Mouse (Mus musculus) neural tube, embryonic 15.5 days (tissue): ENCODE results near the gene Rtbdn. TPM values are rescaled to one million over a fixed set of nuclear protein-coding genes. Genes with fewer than 3 reads are reported as not detected.

Experiments used
- ATAC-seq: fragments of 200-750 bp; cut with Nextera tagmentation; 2 replicates; pipeline ENCODE4 v1.8.0; 2017; ENCODE audit warnings: mild to moderate bottlenecking, moderate TSS enrichment, moderate library complexity; ENCODE audit not compliant: low FRiP score
- H3K27ac ChIP-seq: fragments of 300-500 bp; sonication (generic); replicated peaks from 2 replicates; pipeline ENCODE4 v1.5.1; 2015; ENCODE audit warnings: mild to moderate bottlenecking, inconsistent platforms
- H3K27me3 ChIP-seq: fragments of 300-500 bp; sonication (generic); replicated peaks from 2 replicates; pipeline ENCODE4 v1.6.1; 2015; ENCODE audit warnings: inconsistent platforms
- H3K36me3 ChIP-seq: fragments of 300-500 bp; sonication (generic); 2 replicates; pipeline ENCODE4 v1.6.1; 2015; ENCODE audit warnings: inconsistent platforms
- H3K4me1 ChIP-seq: fragments of 300-500 bp; sonication (generic); 2 replicates; pipeline ENCODE4 v1.6.1; 2015; ENCODE audit warnings: inconsistent platforms
- H3K4me2 ChIP-seq: fragments of 300-500 bp; sonication (generic); 2 replicates; pipeline ENCODE4 v1.6.1; 2015; ENCODE audit warnings: inconsistent platforms, mild to moderate bottlenecking, moderate library complexity
- H3K4me3 ChIP-seq: fragments of 300-500 bp; sonication (generic); replicated peaks from 2 replicates; pipeline ENCODE4 v1.5.1; 2015; ENCODE audit warnings: mild to moderate bottlenecking, inconsistent platforms
- H3K9ac ChIP-seq: fragments of 300-500 bp; sonication (generic); replicated peaks from 2 replicates; pipeline ENCODE4 v1.6.1; 2015; ENCODE audit warnings: mild to moderate bottlenecking, inconsistent platforms
- H3K9me3 ChIP-seq: fragments of 300-500 bp; sonication (generic); replicated peaks from 2 replicates; pipeline ENCODE4 v1.6.1; 2016; ENCODE audit warnings: inconsistent platforms
- WGBS: fragments of 180-500 bp; shearing (Covaris S2); methylation state at CpG from one replicate; pipeline ENCODE4 v1.1.7; 2015; ENCODE audit warnings: mixed read lengths; 5-methylcytosine and 5-hydroxymethylcytosine counted together
- microRNA-seq: library from miRNA; unstranded; fragments of <30 nt; microRNA quantifications from one replicate; pipeline ENCODE4, GENCODE M21; 2017
- polyA plus RNA-seq: library from polyadenylated mRNA; unstranded; fragments of >200 nt; fragmentation: Nextera tagmentation; extraction: Ambion mirVana; gene quantifications from 2 replicates; pipeline ENCODE4 v1.2.1, GENCODE M21; 2015

Gene Rtbdn
- polyA plus RNA-seq, 1 experiment from 2014 or later, result 3.8 TPM

DNA sequence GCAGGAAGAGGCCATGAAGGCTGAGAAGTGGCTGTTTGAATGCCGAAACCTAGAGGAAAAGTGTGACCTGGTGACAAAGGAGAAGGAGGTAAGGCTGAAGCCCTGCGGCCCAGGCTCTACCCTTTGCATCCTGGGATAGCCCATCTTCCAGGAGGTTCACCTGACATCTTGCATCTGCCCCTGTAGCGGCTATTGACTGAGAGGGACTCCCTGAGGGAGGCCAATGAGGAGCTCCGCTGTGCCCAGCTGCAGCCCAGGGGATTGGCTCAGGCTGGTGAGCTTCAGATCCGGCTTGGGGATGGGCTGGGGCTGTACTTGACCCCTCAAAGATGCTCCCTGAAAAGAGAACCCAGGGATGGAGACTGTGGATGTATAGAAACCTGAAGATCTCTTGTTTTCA lies 50.2 kb downstream of the Rtbdn start:
- Histone ChIP-seq H3K9ac (no peak overlapping the region), H3K27me3 (peaks cover 11% of the 10 kb centered on the region), H3K9me3 (no peaks in the 10 kb centered on the region), H3K4me3 (no peak overlapping the region), H3K27ac (no peak overlapping the region), H3K4me1 (peaks cover 10% of the 10 kb centered on the region), H3K4me2 (no peak overlapping the region), H3K36me3 (peaks cover 9% of the 10 kb centered on the region)
- no peak for ATAC-seq
- 87% methylated on average over 5 of the region's 5 CpGs for WGBS

DNA sequence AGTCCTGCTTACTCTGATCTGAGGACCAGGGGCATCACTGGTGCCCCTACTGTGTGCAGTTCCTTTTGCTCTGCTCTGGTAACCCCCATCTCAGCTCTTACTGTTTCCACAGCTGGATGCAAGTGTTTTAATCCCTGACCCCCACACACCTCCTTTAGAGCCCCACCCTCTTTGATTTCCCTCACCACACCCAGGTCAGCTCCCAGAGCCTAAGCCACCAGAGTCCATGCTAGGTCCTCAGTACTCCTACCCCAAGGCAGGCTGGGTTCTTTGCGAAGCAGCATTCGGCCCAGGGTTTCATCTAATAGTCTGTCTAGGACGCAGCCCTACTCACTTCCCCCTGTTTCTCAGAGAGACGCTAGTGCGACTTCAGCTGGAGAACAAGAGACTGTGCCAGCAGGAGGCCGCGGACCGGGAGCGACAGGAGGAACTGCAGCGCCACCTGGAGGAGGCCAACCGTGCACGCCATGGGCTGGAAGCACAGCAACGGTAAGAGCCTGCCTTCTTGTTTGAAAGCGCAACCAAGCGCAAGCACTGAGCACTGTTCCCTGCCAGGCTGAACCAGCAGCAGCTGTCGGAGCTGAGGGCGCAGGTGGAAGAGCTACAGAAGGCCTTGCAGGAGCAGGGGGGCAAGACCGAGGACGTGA lies 51.0 kb downstream of the Rtbdn start:
- no peak overlapping the region for H3K27ac ChIP-seq
- 0 out of 2 replicates have a peak overlapping the region, but pooled peaks have one; percentile 14 for H3K9ac ChIP-seq
- WGBS, result 3% methylated on average over 19 of the region's 19 CpGs
- peak overlapping the region; percentile 35 for H3K4me2 ChIP-seq
- H3K36me3 ChIP-seq, result peaks cover 15% of the 10 kb centered on the region
- peaks cover 10% of the 10 kb centered on the region for H3K4me1 ChIP-seq
- H3K9me3 ChIP-seq, result no peaks in the 10 kb centered on the region
- no peak overlapping the region for H3K4me3 ChIP-seq
- ATAC-seq, result peak; percentile 62
- H3K27me3 ChIP-seq, result peaks cover 11% of the 10 kb centered on the region

Small RNA genes within 50 kb of the gene (microRNA-seq; reads per million reads assigned to microRNA genes)
- gene Gm24197, result not detected

Other genes with a start within 250 kb of the Rtbdn start
- gene Lyl1, start 245.5 kb upstream of the Rtbdn start, polyA plus RNA-seq, result 3.1 and 6.1 TPM in 2 replicates
- 1.4 and 1.8 TPM in 2 replicates for gene G430095P16Rik, start 224.0 kb upstream of the Rtbdn start, polyA plus RNA-seq
- gene Nfix, start 146.6 kb upstream of the Rtbdn start, polyA plus RNA-seq, result 60.3 and 70.5 TPM in 2 replicates
- 15.7 and 17.2 TPM in 2 replicates for gene Dand5, start 124.2 kb upstream of the Rtbdn start, polyA plus RNA-seq
- gene Gadd45gip1, start 115.5 kb upstream of the Rtbdn start, polyA plus RNA-seq, result 44.3 and 45.1 TPM in 2 replicates
- gene Rad23a, start 106.3 kb upstream of the Rtbdn start, polyA plus RNA-seq, result 71.3 and 98.0 TPM in 2 replicates
- gene Calr, start 100.1 kb upstream of the Rtbdn start, polyA plus RNA-seq, result 730 and 802 TPM in 2 replicates
- 105 and 108 TPM in 2 replicates for gene Farsa, start 90.0 kb upstream of the Rtbdn start, polyA plus RNA-seq
- 26.4 and 49.7 TPM in 2 replicates for gene Syce2, start 74.9 kb upstream of the Rtbdn start, polyA plus RNA-seq
- gene Gcdh, start 53.1 kb upstream of the Rtbdn start, polyA plus RNA-seq, result 39.8 and 41.3 TPM in 2 replicates
- 0.49 and 1.1 TPM in 2 replicates for gene Klf1, start 45.1 kb upstream of the Rtbdn start, polyA plus RNA-seq
- gene Dnase2a, start 38.4 kb upstream of the Rtbdn start, polyA plus RNA-seq, result 5.2 and 7.3 TPM in 2 replicates
- 60.7 and 74.7 TPM in 2 replicates for gene Mast1, start 9.6 kb upstream of the Rtbdn start, polyA plus RNA-seq
- not detected in 2 replicates for gene Gm49661, start 22.4 kb downstream of the Rtbdn start, polyA plus RNA-seq
- 930 and 1,070 TPM in 2 replicates for gene Prdx2, start 22.6 kb downstream of the Rtbdn start, polyA plus RNA-seq
- gene Rnaseh2a, start 22.8 kb downstream of the Rtbdn start, polyA plus RNA-seq, result 55.0 and 81.5 TPM in 2 replicates
- 9.4 and 15.1 TPM in 2 replicates for gene Junb, start 31.7 kb downstream of the Rtbdn start, polyA plus RNA-seq
- 33.9 and 37.2 TPM in 2 replicates for gene Hook2, start 43.6 kb downstream of the Rtbdn start, polyA plus RNA-seq
- not detected in 2 replicates for gene Best2, start 67.5 kb downstream of the Rtbdn start, polyA plus RNA-seq
- 148 and 154 TPM in 2 replicates for gene Asna1, start 78.3 kb downstream of the Rtbdn start, polyA plus RNA-seq
- 116 and 124 TPM in 2 replicates for gene Trir, start 79.8 kb downstream of the Rtbdn start, polyA plus RNA-seq
- 54.9 and 55.5 TPM in 2 replicates for gene Tnpo2, start 89.9 kb downstream of the Rtbdn start, polyA plus RNA-seq
- gene Fbxw9, start 113.1 kb downstream of the Rtbdn start, polyA plus RNA-seq, result 60.6 and 68.3 TPM in 2 replicates
- gene Gm5741, start 121.0 kb downstream of the Rtbdn start, polyA plus RNA-seq, result 1.4 and 1.6 TPM in 2 replicates
- 102 and 117 TPM in 2 replicates for gene Dhps, start 124.8 kb downstream of the Rtbdn start, polyA plus RNA-seq
- 111 and 121 TPM in 2 replicates for gene Wdr83os, start 133.7 kb downstream of the Rtbdn start, polyA plus RNA-seq
- gene Wdr83, start 134.3 kb downstream of the Rtbdn start, polyA plus RNA-seq, result 50.3 and 50.5 TPM in 2 replicates
- 19.3 and 31.1 TPM in 2 replicates for gene Man2b1, start 136.3 kb downstream of the Rtbdn start, polyA plus RNA-seq
- 3.4 and 4.2 TPM in 2 replicates for gene Zfp791, start 176.1 kb downstream of the Rtbdn start, polyA plus RNA-seq
- not detected in 2 replicates for gene Cks1brt, start 204.9 kb downstream of the Rtbdn start, polyA plus RNA-seq